Mouse (Mus musculus) thymus, adult 2 months (tissue): ENCODE data around the gene Vps35l. TPM values are rescaled to one million over a fixed set of nuclear protein-coding genes. Genes with fewer than 3 reads are reported as not detected.

Experiments
- DNase-seq: peaks from one replicate; pipeline ENCODE4 v3.0.0; 2021
- H3K27ac ChIP-seq: fragments of 200-500 bp; 2 replicates; pipeline ENCODE4 v1.5.1; 2012; ENCODE audit warnings: low read length, control low read depth; ENCODE audit not compliant: control insufficient read depth, insufficient read depth
- H3K27me3 ChIP-seq: fragments of 200-500 bp; 2 replicates; pipeline ENCODE4 v1.6.1; 2012; ENCODE audit warnings: mild to moderate bottlenecking, low read length, moderate library complexity, mixed read lengths; ENCODE audit not compliant: control insufficient read depth, insufficient read depth
- H3K36me3 ChIP-seq: fragments of 200-500 bp; 2 replicates; pipeline ENCODE4 v1.6.1; 2012; ENCODE audit warnings: mild to moderate bottlenecking, low read length, moderate library complexity; ENCODE audit not compliant: control insufficient read depth, insufficient read depth
- H3K4me1 ChIP-seq: fragments of 200-500 bp; replicated peaks from 2 replicates; pipeline ENCODE4 v1.6.1; 2012; ENCODE audit warnings: low read length; ENCODE audit not compliant: control insufficient read depth, insufficient read depth
- H3K4me3 ChIP-seq: fragments of 200-500 bp; 2 replicates; pipeline ENCODE4 v1.5.1; 2012; ENCODE audit warnings: mild to moderate bottlenecking, low read length, control low read depth, moderate library complexity; ENCODE audit not compliant: control insufficient read depth, insufficient read depth
- CTCF ChIP-seq: fragments of 200-500 bp; IDR thresholded peaks from 2 replicates; pipeline ENCODE4 v1.5.1; 2012; ENCODE audit warnings: mild to moderate bottlenecking, control low read depth, low read length, moderate library complexity, borderline replicate concordance; ENCODE audit not compliant: control insufficient read depth, poor library complexity, insufficient read depth; ENCODE audit errors: extremely low read depth
- POLR2A ChIP-seq: fragments of 200-500 bp; IDR thresholded peaks from 2 replicates; pipeline ENCODE4 v1.6.1; 2012; ENCODE audit warnings: mild to moderate bottlenecking, low read length, control low read depth, moderate library complexity; ENCODE audit not compliant: control insufficient read depth, poor library complexity, insufficient read depth; ENCODE audit errors: extremely low read depth
- WGBS: fragments of 180-500 bp; shearing (Covaris S2); methylation state at CpG from one replicate; pipeline ENCODE4 v1.1.7; 2018; 5-methylcytosine and 5-hydroxymethylcytosine counted together
- polyA plus RNA-seq: library from polyadenylated mRNA; depleted of rRNA; stranded (reverse); fragments of >200 nt; gene quantifications from 2 replicates; pipeline ENCODE4 v1.2.3, GENCODE M21; 2012; rRNA removed

The Vps35l gene
- polyA plus RNA-seq, 1 experiment, result 56.2 TPM

GRCm38 (mm10) chr7:118889046-118889680 is 149.1 kb downstream of the Vps35l start:
- WGBS, result 70% methylated on average over 3 of the region's 3 CpGs
- Histone ChIP-seq H3K27ac (no peak overlapping the region), H3K36me3 (no peaks in the 10 kb centered on the region), H3K27me3 (no peaks in the 10 kb centered on the region), H3K4me1 (no peaks in the 10 kb centered on the region), H3K4me3 (no peak overlapping the region)
- no peak for DNase-seq
- TF ChIP-seq CTCF (no peak), POLR2A (no peak)

Other genes starting within 250 kb of the Vps35l start
- gene Itpripl2, start 248.3 kb upstream of the Vps35l start, polyA plus RNA-seq, result 7.2 and 7.5 TPM in 2 replicates
- 34.6 and 38.1 TPM in 2 replicates for gene Coq7, start 206.9 kb upstream of the Vps35l start, polyA plus RNA-seq
- gene Tmc7, start 155.5 kb upstream of the Vps35l start, polyA plus RNA-seq, result 0.18 and 0.26 TPM in 2 replicates
- 0.42 and 0.50 TPM in 2 replicates for gene Tmc5, start 142.9 kb upstream of the Vps35l start, polyA plus RNA-seq
- gene Gde1, start 34.4 kb upstream of the Vps35l start, polyA plus RNA-seq, result 161 and 163 TPM in 2 replicates
- gene Ccp110, start 27.7 kb upstream of the Vps35l start, polyA plus RNA-seq, result 7.3 and 8.7 TPM in 2 replicates
- gene Iqck, start 115.5 kb downstream of the Vps35l start, polyA plus RNA-seq, result 1.1 TPM in 2 replicates
- gene Knop1, start 116.0 kb downstream of the Vps35l start, polyA plus RNA-seq, result 11.8 and 13.3 TPM in 2 replicates